Comparison of ENCODE assay signal across 8 mouse cellular contexts in the genomic region with DNA sequence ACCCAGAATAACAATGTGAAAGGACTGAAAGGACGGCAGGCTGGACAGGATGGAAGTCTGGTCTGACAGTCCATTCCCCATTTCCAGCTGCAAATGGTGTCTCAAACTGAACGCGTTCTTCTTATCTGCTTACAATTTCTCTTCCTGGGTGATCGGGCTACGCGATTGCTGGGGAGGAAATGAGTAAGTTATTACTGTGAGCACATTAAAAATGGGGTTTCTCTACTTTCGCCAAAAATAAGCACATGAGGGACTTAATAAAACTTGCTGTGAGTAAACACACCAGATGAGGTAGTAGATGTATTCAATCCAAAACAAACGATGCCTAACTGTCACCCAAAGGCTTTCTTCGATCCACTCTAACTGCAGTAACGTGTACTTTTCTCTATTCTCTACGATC. TPM values are rescaled to one million over a fixed set of nuclear protein-coding genes. Genes with fewer than 3 reads are reported as not detected.
A peak's percentile ranks its signal among the peaks of the same experiment; 100 is the strongest.
DNase-seq lines count a peak whose midpoint lies in the region; ATAC-seq and TF ChIP-seq lines count a peak whose summit lies in the region.

No protein-coding gene starts in this region.

- 4% methylated on average over 11 of the region's 11 CpGs for WGBS in heart, embryonic 10.5 days
- WGBS in kidney, embryonic 16.5 days = under 1% methylated on average over 11 of the region's 11 CpGs
- WGBS in stomach, postnatal 0 days = under 1% methylated on average over 11 of the region's 11 CpGs

- H3K4me3 ChIP-seq in bone marrow macrophage, adult 2 months (ENCODE audit: insufficient read depth, low read length) = peak overlapping the region; percentile 79
- H3K4me3 ChIP-seq in heart, embryonic 10.5 days = peak overlapping the region; percentile 87
- peak overlapping the region; percentile 82 for H3K4me3 ChIP-seq in kidney, embryonic 16.5 days (ENCODE audit: low read length)
- peak overlapping the region; percentile 73 for H3K4me3 ChIP-seq in stomach, postnatal 0 days (ENCODE audit: low read depth, low read length)

- H3K9me3 ChIP-seq in heart, embryonic 10.5 days = no peaks in the 10 kb centered on the region
- H3K9me3 ChIP-seq in kidney, embryonic 16.5 days (ENCODE audit: low read length) = no peaks in the 10 kb centered on the region
- no peaks in the 10 kb centered on the region for H3K9me3 ChIP-seq in stomach, postnatal 0 days (ENCODE audit: control insufficient read depth, low read length)

- TF ChIP-seq CTCF in bone marrow macrophage, adult 2 months (IDR thresholded peaks at IDR 0.05; ENCODE audit: low read depth, low read length) = no peak
- TF ChIP-seq CTCF in stomach, postnatal 0 days (IDR thresholded peaks at IDR 0.05; ENCODE audit: low read depth) = no peak

- H3K27ac ChIP-seq in bone marrow macrophage, adult 2 months (ENCODE audit: insufficient read depth, low read depth, low read length) = peak overlapping the region; percentile 11; the same call in 1 of the 2 replicates
- H3K27ac ChIP-seq in heart, embryonic 10.5 days = peak overlapping the region; percentile 94
- peak overlapping the region; percentile 80 for H3K27ac ChIP-seq in kidney, embryonic 16.5 days (ENCODE audit: low read length)
- peak overlapping the region; percentile 85 for H3K27ac ChIP-seq in stomach, postnatal 0 days (replicated peaks)

- peak overlapping the region; percentile 68 for H3K4me2 ChIP-seq in kidney, embryonic 16.5 days (replicated peaks; ENCODE audit: low read depth, low read length)
- H3K4me2 ChIP-seq in stomach, postnatal 0 days (replicated peaks; ENCODE audit: low read depth) = peak overlapping the region; percentile 79

- H3K4me1 ChIP-seq in bone marrow macrophage, adult 2 months (ENCODE audit: control insufficient read depth, insufficient read depth, low read length) = peaks cover 6% of the 10 kb centered on the region
- H3K4me1 ChIP-seq in heart, embryonic 10.5 days = no peaks in the 10 kb centered on the region
- 0 out of 2 replicates have a peak, but pooled peaks cover 10% of the 10 kb centered on the region for H3K4me1 ChIP-seq in kidney, embryonic 16.5 days (ENCODE audit: insufficient read depth, low read length)
- no peaks in the 10 kb centered on the region for H3K4me1 ChIP-seq in stomach, postnatal 0 days (replicated peaks; ENCODE audit: control insufficient read depth, insufficient read depth)

- no peak for TF ChIP-seq POLR2A in bone marrow macrophage, adult 2 months (IDR thresholded peaks at IDR 0.05; ENCODE audit: borderline replicate concordance, low read depth, low read length)

- H3K9ac ChIP-seq in kidney, embryonic 16.5 days (replicated peaks; ENCODE audit: low read length) = peak overlapping the region; percentile 79
- H3K9ac ChIP-seq in stomach, postnatal 0 days (ENCODE audit: low read length) = peak overlapping the region; percentile 83

- H3K27me3 ChIP-seq in heart, embryonic 10.5 days (ENCODE audit: insufficient read depth, poor library complexity, severe bottlenecking) = no peaks in the 10 kb centered on the region
- H3K27me3 ChIP-seq in kidney, embryonic 16.5 days (ENCODE audit: insufficient read depth, low read length) = no peaks in the 10 kb centered on the region
- H3K27me3 ChIP-seq in stomach, postnatal 0 days (ENCODE audit: control insufficient read depth, insufficient read depth, low read length) = no peaks in the 10 kb centered on the region

- TF ChIP-seq EP300 in stomach, postnatal 0 days (optimal IDR thresholded peaks at IDR 0.05) = no peak

- H3K36me3 ChIP-seq in heart, embryonic 10.5 days = no peaks in the 10 kb centered on the region
- H3K36me3 ChIP-seq in kidney, embryonic 16.5 days (ENCODE audit: insufficient read depth, low read length) = no peaks in the 10 kb centered on the region
- H3K36me3 ChIP-seq in stomach, postnatal 0 days (ENCODE audit: control insufficient read depth, insufficient read depth, low read length) = no peaks in the 10 kb centered on the region

- ATAC-seq in kidney, embryonic 16.5 days (ENCODE audit: low FRiP score, low TSS enrichment) = no peak
- no peak for ATAC-seq in stomach, postnatal 0 days (ENCODE audit: low FRiP score, low TSS enrichment)

- DNase-seq in adrenal gland, postnatal 10 days = peak; percentile 33
- DNase-seq in adrenal gland, adult 18-20 months (ENCODE audit: low spot score in 2 of 2) = no peak
- no peak for DNase-seq in heart, embryonic 10.5 days (ENCODE audit: low spot score)
- peak; percentile 42 for DNase-seq in lung, postnatal 36 days
- DNase-seq in stomach, postnatal 0 days (ENCODE audit: low spot score) = no peak
- DNase-seq in frontal cortex, postnatal 14 days (ENCODE audit: low spot score in 2 of 2) = no peak

RNA-seq across cellular contexts. Expression of a gene that starts 1.2 kb away (rescaled TPM):
- 100 to 1,000 TPM in 1 of 2 experiments, 10 to 100 TPM in 1; 98.8 to 157 TPM for total RNA-seq in adrenal gland, postnatal 10 days (2021)
- total RNA-seq in adrenal gland, adult 18-20 months (2021) = 100 to 1,000 TPM in 1 of 2 experiments, 10 to 100 TPM in 1; 77.2 to 124 TPM
- 10.5 and 13.8 TPM in 2 replicates for polyA plus RNA-seq in bone marrow macrophage, adult 2 months (2012; ENCODE audit: insufficient read depth, insufficient read length, missing spikeins)
- polyA plus RNA-seq in heart, embryonic 10.5 days (2016; fragmentation: Nextera tagmentation; extraction: Ambion mirVana) = 29.0 and 31.1 TPM in 2 replicates
- 46.4 and 47.0 TPM in 2 replicates for polyA plus RNA-seq in kidney, embryonic 16.5 days (2015; fragmentation: Nextera tagmentation; extraction: Ambion mirVana)
- polyA plus RNA-seq in stomach, postnatal 0 days (2015; fragmentation: Nextera tagmentation; extraction: Ambion mirVana) = 38.3 and 38.5 TPM in 2 replicates

Comparison
In these comparisons a context has a peak if more than half of its experiments do, and no peak if none do; other contexts are left out.
1. DNase-seq: peak in adrenal gland, postnatal 10 days (single experiment) and lung, postnatal 36 days (single experiment); none in adrenal gland, adult 18-20 months (0 of 2), heart, embryonic 10.5 days (single experiment), stomach, postnatal 0 days (single experiment) and frontal cortex, postnatal 14 days (0 of 2).
2. H3K27ac ChIP-seq: peak in every context shown above with its lines; median percentile 94 in heart, embryonic 10.5 days; 85 in stomach, postnatal 0 days; 80 in kidney, embryonic 16.5 days; 11 in bone marrow macrophage, adult 2 months.
3. Peak in every context shown above with its lines, with median percentiles within 50 percentile points of each other: H3K4me3 ChIP-seq.